Mouse (Mus musculus) lung, embryonic 16.5 days (tissue): ENCODE data around the gene Pitpnb. TPM values are rescaled to one million over a fixed set of nuclear protein-coding genes. Genes with fewer than 3 reads are reported as not detected.

Experiments
- ATAC-seq: fragments of 200-750 bp; cut with Nextera tagmentation; 2 replicates; pipeline ENCODE4 v1.8.0; 2017; ENCODE audit warnings: low read depth, mild to moderate bottlenecking, moderate library complexity
- H3K27ac ChIP-seq: fragments of 300-500 bp; sonication (generic); 2 replicates; pipeline ENCODE4 v1.5.1; 2014; ENCODE audit warnings: mild to moderate bottlenecking, control low read depth, low read length
- H3K27me3 ChIP-seq: fragments of 300-500 bp; sonication (generic); 2 replicates; pipeline ENCODE4 v1.6.1; 2014; ENCODE audit warnings: low read depth, low read length, mixed read lengths; ENCODE audit not compliant: control insufficient read depth, insufficient read depth
- H3K36me3 ChIP-seq: fragments of 300-500 bp; sonication (generic); 2 replicates; pipeline ENCODE4 v1.6.1; 2014; ENCODE audit warnings: low read length; ENCODE audit not compliant: control insufficient read depth, insufficient read depth
- H3K4me1 ChIP-seq: fragments of 300-500 bp; sonication (generic); replicated peaks from 2 replicates; pipeline ENCODE4 v1.6.1; 2014; ENCODE audit warnings: low read length, mixed read lengths; ENCODE audit not compliant: control insufficient read depth, insufficient read depth
- H3K4me2 ChIP-seq: fragments of 300-500 bp; sonication (generic); 2 replicates; pipeline ENCODE4 v1.6.1; 2014; ENCODE audit warnings: low read depth, low read length, control low read depth
- H3K4me3 ChIP-seq: fragments of 300-500 bp; sonication (generic); 2 replicates; pipeline ENCODE4 v1.5.1; 2014; ENCODE audit warnings: mild to moderate bottlenecking, low read length, control low read depth
- H3K9ac ChIP-seq: fragments of 300-500 bp; sonication (generic); 2 replicates; pipeline ENCODE4 v1.6.1; 2014; ENCODE audit warnings: low read length, control low read depth
- H3K9me3 ChIP-seq: fragments of 300-500 bp; sonication (generic); 2 replicates; pipeline ENCODE4 v1.6.1; 2016; ENCODE audit warnings: low read length; ENCODE audit not compliant: control insufficient read depth
- WGBS: fragments of 180-500 bp; shearing (Covaris S2); extraction: QIAGEN DNeasy Blood & Tissue Kit; methylation state at CpG from one replicate; pipeline ENCODE4 v1.1.7; 2014; 5-methylcytosine and 5-hydroxymethylcytosine counted together
- polyA plus RNA-seq: library from polyadenylated mRNA; unstranded; fragments of >200 nt; fragmentation: Nextera tagmentation; extraction: Ambion mirVana; gene quantifications from 2 replicates; pipeline ENCODE4 v1.2.1, GENCODE M21; 2015

The Pitpnb gene
- polyA plus RNA-seq, 1 experiment from 2014 or later: 104 TPM

GRCm38 (mm10) chr5:111429726-111430125 is 99.2 kb downstream of the Pitpnb start:
- Histone ChIP-seq H3K27me3 (no peaks in the 10 kb centered on the region), H3K36me3 (no peaks in the 10 kb centered on the region; the same call in 1 of the 2 replicates), H3K4me3 (no peak overlapping the region), H3K9ac (no peak overlapping the region), H3K4me1 (peaks cover 23% of the 10 kb centered on the region), H3K9me3 (no peaks in the 10 kb centered on the region), H3K4me2 (no peak overlapping the region), H3K27ac (no peak overlapping the region)
- 57% methylated on average over 7 of the region's 7 CpGs for WGBS
- ATAC-seq: no peak

DNA sequence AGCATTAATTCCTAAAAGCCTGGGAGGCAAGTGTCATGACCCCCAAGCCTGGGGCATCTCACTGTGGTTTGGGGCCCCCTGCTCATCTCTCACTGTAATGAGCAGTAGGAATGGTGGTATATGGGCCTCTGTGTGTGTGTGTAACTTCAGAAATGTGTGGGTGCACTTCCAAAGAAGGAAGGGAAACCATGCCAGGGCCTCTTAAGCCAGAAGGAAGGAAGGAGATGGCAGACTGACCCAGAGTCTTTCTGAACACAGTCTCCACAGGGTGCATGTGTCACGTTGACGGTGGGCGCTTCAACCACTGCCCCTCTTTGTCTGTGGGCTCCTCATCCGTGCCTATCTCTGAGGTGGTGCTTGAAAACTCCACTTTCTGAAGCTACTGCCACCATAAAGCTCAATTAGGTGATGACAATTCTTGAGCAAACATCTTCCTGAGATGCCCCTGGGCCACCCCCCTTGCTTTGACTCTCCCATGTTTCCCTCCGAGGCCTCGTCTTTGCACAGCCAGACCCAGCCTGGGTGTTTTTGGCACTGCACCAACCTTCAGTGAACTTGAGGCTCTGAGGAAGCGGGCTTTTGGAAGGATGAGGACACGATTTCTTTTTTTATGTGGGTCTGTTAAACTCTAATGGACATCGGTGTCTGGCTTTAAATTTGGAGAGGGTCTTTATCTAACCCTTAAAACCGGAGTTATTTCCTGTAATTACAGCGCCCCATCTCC is 100.6 kb downstream of the Pitpnb start:
- no peak overlapping the region for H3K4me2 ChIP-seq
- H3K27me3 ChIP-seq: no peaks in the 10 kb centered on the region
- peak; percentile 41 for ATAC-seq
- peaks cover 24% of the 10 kb centered on the region for H3K4me1 ChIP-seq
- no peaks in the 10 kb centered on the region for H3K9me3 ChIP-seq
- H3K27ac ChIP-seq: no peak overlapping the region
- H3K36me3 ChIP-seq: no peaks in the 10 kb centered on the region
- no peak overlapping the region for H3K4me3 ChIP-seq
- no peak overlapping the region for H3K9ac ChIP-seq
- 45% methylated on average over 11 of the region's 11 CpGs for WGBS

DNA sequence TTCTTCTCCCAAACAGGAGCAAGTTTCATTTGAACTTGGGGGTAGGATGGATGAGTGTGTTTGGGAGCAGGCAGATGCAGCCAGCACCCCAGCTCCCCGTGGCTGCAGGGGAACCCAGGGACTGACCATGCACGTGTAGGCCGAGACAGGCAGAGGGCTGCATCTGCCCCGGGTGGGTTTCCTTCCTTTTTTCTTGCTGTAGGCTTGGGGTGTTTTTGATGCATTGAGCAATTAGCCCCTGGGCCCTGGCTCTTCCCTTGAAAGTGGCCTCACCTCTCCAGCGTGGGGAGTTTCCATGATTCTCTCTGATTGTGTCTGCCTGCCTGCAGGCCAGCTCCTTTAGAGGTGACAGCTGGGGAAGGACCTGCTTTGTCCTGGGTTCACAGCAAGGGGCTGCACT is 102.3 kb downstream of the Pitpnb start:
- Histone ChIP-seq H3K9me3 (no peaks in the 10 kb centered on the region), H3K36me3 (no peaks in the 10 kb centered on the region), H3K4me1 (peaks cover 24% of the 10 kb centered on the region), H3K27ac (no peak overlapping the region), H3K27me3 (no peaks in the 10 kb centered on the region), H3K4me2 (no peak overlapping the region), H3K9ac (no peak overlapping the region), H3K4me3 (no peak overlapping the region)
- no peak for ATAC-seq
- WGBS: 63% methylated on average over 5 of the region's 5 CpGs

- Histone ChIP-seq H3K27ac (no peak overlapping the region), H3K4me2 (no peak overlapping the region), H3K27me3 (no peaks in the 10 kb centered on the region), H3K4me3 (no peak overlapping the region), H3K36me3 (no peaks in the 10 kb centered on the region), H3K4me1 (peaks cover 24% of the 10 kb centered on the region), H3K9me3 (no peaks in the 10 kb centered on the region), H3K9ac (no peak overlapping the region)
- 9% methylated on average over 16 of the region's 16 CpGs for WGBS
- ATAC-seq: peak; percentile 65
Measured at GRCm38 (mm10) chr5:111434342-111434842, 103.8 kb downstream of the Pitpnb start.

- Histone ChIP-seq H3K4me2 (no peak overlapping the region), H3K4me1 (peaks cover 23% of the 10 kb centered on the region), H3K27ac (no peak overlapping the region), H3K9ac (no peak overlapping the region), H3K36me3 (no peaks in the 10 kb centered on the region), H3K4me3 (no peak overlapping the region), H3K27me3 (no peaks in the 10 kb centered on the region), H3K9me3 (no peaks in the 10 kb centered on the region)
- 65% methylated on average over 7 of the region's 7 CpGs for WGBS
- ATAC-seq: no peak
Measured at GRCm38 (mm10) chr5:111436260-111436659, 105.7 kb downstream of the Pitpnb start.

GRCm38 (mm10) chr5:111437205-111437604 is 106.6 kb downstream of the Pitpnb start:
- no peak overlapping the region for H3K4me3 ChIP-seq
- H3K9ac ChIP-seq: no peak overlapping the region
- H3K4me2 ChIP-seq: no peak overlapping the region
- H3K4me1 ChIP-seq: peaks cover 18% of the 10 kb centered on the region
- no peaks in the 10 kb centered on the region for H3K36me3 ChIP-seq
- no peaks in the 10 kb centered on the region for H3K27me3 ChIP-seq
- no peaks in the 10 kb centered on the region for H3K9me3 ChIP-seq
- H3K27ac ChIP-seq: no peak overlapping the region
- ATAC-seq: no peak
- whole genome bisulfite sequencing: 67% methylated on average over 7 of the region's 7 CpGs

Other genes with a start within 250 kb of the Pitpnb start
- gene Mn1, start 86.6 kb downstream of the Pitpnb start, polyA plus RNA-seq: 6.8 and 7.8 TPM in 2 replicates